Mouse (Mus musculus): ENCODE measurements around the gene Thoc6. TPM values are rescaled to one million over a fixed set of nuclear protein-coding genes. Genes with fewer than 3 reads are reported as not detected.

The Thoc6 gene
- 8.5 and 10.3 TPM in 2 replicates for polyA plus RNA-seq (2015; fragmentation: Nextera tagmentation; extraction: Ambion mirVana)

- WGBS (ENCODE audit: insufficient replicate concordance): under 1% methylated on average over 45 of the region's 45 CpGs
- peaks cover 30% of the 10 kb centered on the region for H3K4me1 ChIP-seq (ENCODE audit: insufficient read depth)
- H3K36me3 ChIP-seq (replicated peaks; ENCODE audit: insufficient read depth, low read length): peaks cover 14% of the 10 kb centered on the region
- no peaks in the 10 kb centered on the region for H3K9me3 ChIP-seq (ENCODE audit: low read length)
- peak within 1 kb of the TSS; percentile 83 for H3K4me2 ChIP-seq (ENCODE audit: low read depth, low read length)
- H3K9ac ChIP-seq (replicated peaks): peak within 1 kb of the TSS; percentile 64
- H3K27me3 ChIP-seq (ENCODE audit: insufficient read depth, low read length): peaks cover 8% of the 10 kb centered on the region
- ATAC-seq (peak; percentile 94), DNase-seq (peak; percentile 90)
- no peak for TF ChIP-seq CTCF (IDR thresholded peaks at IDR 0.05; ENCODE audit: low read depth)
- peak; percentile 80; the same call in 1 of the 2 replicates for TF ChIP-seq EP300 (IDR thresholded peaks at IDR 0.05; ENCODE audit: low read depth)
- peak within 1 kb of the TSS; percentile 55 for H3K27ac ChIP-seq (ENCODE audit: low read depth)
- peak within 1 kb of the TSS; percentile 61 for H3K4me3 ChIP-seq (ENCODE audit: low read depth, low read length)
Measured at GRCm38 (mm10) chr17:23673424-23674073, at the start of gene Thoc6, which contains the start of gene Hcfc1r1. Gene Thoc6, minus strand, starts transcription at chr17:23673882. Gene Hcfc1r1, plus strand, starts transcription at chr17:23673596.

GRCm38 (mm10) chr17:23722376-23723125 lies 48.9 kb upstream of the Thoc6 start, which contains the start of gene 1520401A03Rik:
Gene 1520401A03Rik, minus strand, starts transcription at chr17:23722783.
- Histone ChIP-seq H3K9me3 (ENCODE audit: low read length) (no peaks in the 10 kb centered on the region), H3K36me3 (replicated peaks; ENCODE audit: insufficient read depth, low read length) (no peaks in the 10 kb centered on the region), H3K9ac (replicated peaks) (no peak within 1 kb of the TSS), H3K4me3 (ENCODE audit: low read depth, low read length) (no peak within 1 kb of the TSS), H3K27ac (ENCODE audit: low read depth) (no peak within 1 kb of the TSS), H3K27me3 (ENCODE audit: insufficient read depth, low read length) (0 out of 2 replicates have a peak, but pooled peaks cover 3% of the 10 kb centered on the region), H3K4me2 (ENCODE audit: low read depth, low read length) (no peak within 1 kb of the TSS), H3K4me1 (ENCODE audit: insufficient read depth) (peaks cover 22% of the 10 kb centered on the region)
- ATAC-seq: no peak
- no peak for TF ChIP-seq EP300 (IDR thresholded peaks at IDR 0.05; ENCODE audit: low read depth)
- no peak for TF ChIP-seq CTCF (IDR thresholded peaks at IDR 0.05; ENCODE audit: low read depth)
- WGBS (ENCODE audit: insufficient replicate concordance): 77% methylated on average over 7 of the region's 7 CpGs
- DNase-seq: no peak

- H3K4me2 ChIP-seq (ENCODE audit: low read depth, low read length): no peak overlapping the region
- DNase-seq (no peak), ATAC-seq (no peak)
- H3K9ac ChIP-seq (replicated peaks): no peak overlapping the region
- H3K27me3 ChIP-seq (ENCODE audit: insufficient read depth, low read length): 0 out of 2 replicates have a peak, but pooled peaks cover 3% of the 10 kb centered on the region
- 63% methylated on average over 2 of the region's 2 CpGs for WGBS (ENCODE audit: insufficient replicate concordance)
- H3K27ac ChIP-seq (ENCODE audit: low read depth): no peak overlapping the region
- H3K4me3 ChIP-seq (ENCODE audit: low read depth, low read length): no peak overlapping the region
- no peaks in the 10 kb centered on the region for H3K9me3 ChIP-seq (ENCODE audit: low read length)
- peaks cover 16% of the 10 kb centered on the region for H3K4me1 ChIP-seq (ENCODE audit: insufficient read depth)
- TF ChIP-seq EP300 (IDR thresholded peaks at IDR 0.05; ENCODE audit: low read depth) (no peak), CTCF (IDR thresholded peaks at IDR 0.05; ENCODE audit: low read depth) (no peak)
- no peaks in the 10 kb centered on the region for H3K36me3 ChIP-seq (replicated peaks; ENCODE audit: insufficient read depth, low read length)
Measured at GRCm38 (mm10) chr17:23721886-23722285, 48.2 kb upstream of the Thoc6 start.

- WGBS (ENCODE audit: insufficient replicate concordance): 57% methylated on average over 1 of the region's 1 CpGs
- no peak for TF ChIP-seq EP300 (IDR thresholded peaks at IDR 0.05; ENCODE audit: low read depth)
- no peak for TF ChIP-seq CTCF (IDR thresholded peaks at IDR 0.05; ENCODE audit: low read depth)
- no peak for ATAC-seq
Measured at GRCm38 (mm10) chr17:23719455-23719854, 45.8 kb upstream of the Thoc6 start.

GRCm38 (mm10) chr17:23717003-23717402 lies 43.3 kb upstream of the Thoc6 start:
- Histone ChIP-seq H3K4me1 (ENCODE audit: insufficient read depth) (peaks cover 5% of the 10 kb centered on the region), H3K9ac (replicated peaks) (no peak overlapping the region), H3K4me2 (ENCODE audit: low read depth, low read length) (no peak overlapping the region), H3K4me3 (ENCODE audit: low read depth, low read length) (no peak overlapping the region), H3K27ac (ENCODE audit: low read depth) (no peak overlapping the region), H3K9me3 (ENCODE audit: low read length) (no peaks in the 10 kb centered on the region), H3K27me3 (ENCODE audit: insufficient read depth, low read length) (0 out of 2 replicates have a peak, but pooled peaks cover 3% of the 10 kb centered on the region), H3K36me3 (replicated peaks; ENCODE audit: insufficient read depth, low read length) (no peaks in the 10 kb centered on the region)
- TF ChIP-seq CTCF (IDR thresholded peaks at IDR 0.05; ENCODE audit: low read depth): no peak
- TF ChIP-seq EP300 (IDR thresholded peaks at IDR 0.05; ENCODE audit: low read depth): no peak
- WGBS (ENCODE audit: insufficient replicate concordance): 52% methylated on average over 2 of the region's 2 CpGs
- ATAC-seq (no peak), DNase-seq (no peak)

More at GRCm38 (mm10) chr17:23719455-23719854, 45.8 kb upstream of the Thoc6 start:
- H3K4me2 ChIP-seq (ENCODE audit: low read depth, low read length): no peak overlapping the region
- H3K9ac ChIP-seq (replicated peaks): no peak overlapping the region
- no peak for DNase-seq
- no peak overlapping the region for H3K27ac ChIP-seq (ENCODE audit: low read depth)
- H3K4me3 ChIP-seq (ENCODE audit: low read depth, low read length): no peak overlapping the region
- 0 out of 2 replicates have a peak, but pooled peaks cover 3% of the 10 kb centered on the region for H3K27me3 ChIP-seq (ENCODE audit: insufficient read depth, low read length)
- H3K4me1 ChIP-seq (ENCODE audit: insufficient read depth): peaks cover 7% of the 10 kb centered on the region
- H3K9me3 ChIP-seq (ENCODE audit: low read length): no peaks in the 10 kb centered on the region
- no peaks in the 10 kb centered on the region for H3K36me3 ChIP-seq (replicated peaks; ENCODE audit: insufficient read depth, low read length)

- no peaks in the 10 kb centered on the region for H3K4me1 ChIP-seq (ENCODE audit: insufficient read depth)
- DNase-seq: peak; percentile 82
- no peak overlapping the region for H3K9ac ChIP-seq (replicated peaks)
- H3K27ac ChIP-seq (ENCODE audit: low read depth): no peak overlapping the region
- H3K9me3 ChIP-seq (ENCODE audit: low read length): no peaks in the 10 kb centered on the region
- no peaks in the 10 kb centered on the region for H3K36me3 ChIP-seq (replicated peaks; ENCODE audit: insufficient read depth, low read length)
- H3K4me3 ChIP-seq (ENCODE audit: low read depth, low read length): no peak overlapping the region
- TF ChIP-seq EP300 (IDR thresholded peaks at IDR 0.05; ENCODE audit: low read depth) (no peak), CTCF (IDR thresholded peaks at IDR 0.05; ENCODE audit: low read depth) (peak; percentile 92)
- H3K4me2 ChIP-seq (ENCODE audit: low read depth, low read length): no peak overlapping the region
- 0% methylated on average over 3 of the region's 3 CpGs for WGBS (ENCODE audit: insufficient replicate concordance)
- peak; percentile 66 for ATAC-seq
- peaks cover 12% of the 10 kb centered on the region; the same call in 1 of the 2 replicates for H3K27me3 ChIP-seq (ENCODE audit: insufficient read depth, low read length)
Measured at GRCm38 (mm10) chr17:23706212-23706611, 32.5 kb upstream of the Thoc6 start.

Measured in liver, postnatal 0 days (tissue).